Mouse (Mus musculus) Patski (cell line): ENCODE measurements around the gene Macrod2. TPM values are rescaled to one million over a fixed set of nuclear protein-coding genes. Genes with fewer than 3 reads are reported as not detected.

Source experiments
- ATAC-seq: fragments of 100-300 bp; one replicate; pipeline ENCODE4 v1.8.0; 2021
- CTCF ChIA-PET: fragments of 350-600 bp; sonication (Branson Sonifier 250); formaldehyde crosslinking; loops from one replicate; lab custom pipeline; 2022; ENCODE audit warnings: inconsistent platforms; lab: Charles Lee
- POLR2A ChIA-PET: fragments of 350-600 bp; sonication (Branson Sonifier 250); formaldehyde crosslinking; loops from one replicate; lab custom pipeline; 2022; ENCODE audit warnings: antibody characterized with exemption, inconsistent platforms; lab: Charles Lee
- DNase-seq: peaks from one replicate; pipeline ENCODE4 v3.0.0-alpha.2; 2011; ENCODE audit warnings: low read depth, low spot score
- H3K27me3 ChIP-seq: fragments of 371-371 bp; one replicate; pipeline ENCODE4 v1.5.1; 2021
- CTCF ChIP-seq: fragments of 100-300 bp; IDR thresholded peaks from one replicate; pipeline ENCODE4 v1.5.1; 2021
- in situ Hi-C: fragments of 300-500 bp; cut with MboI; formaldehyde crosslinking; loops from 3 replicates; pipeline ENCODE4 v1.11.1; 2018; ENCODE audit warnings: low pct_unique_long_range_greater_than_20kb, mixed read lengths
- polyA plus RNA-seq: library from polyadenylated mRNA; unstranded; gene quantifications from one replicate; pipeline ENCODE4 v1.2.3, GENCODE M21; 2021

Gene Macrod2
- polyA plus RNA-seq, 1 experiment from 2014 or later, result 5.1 TPM

- in situ Hi-C loops, result no loop called here
- no peak for TF ChIP-seq CTCF
- no peak for DNase-seq
- H3K27me3 ChIP-seq, result no peaks in the 10 kb centered on the region
- ChIA-PET CTCF (no interaction called here), POLR2A (no interaction called here)
- no peak for ATAC-seq
These were observed 1468.6 kb downstream of the Macrod2 start for GRCm38 (mm10) chr2:141863628-141864165.

- no peak for TF ChIP-seq CTCF
- no peaks in the 10 kb centered on the region for H3K27me3 ChIP-seq
- ChIA-PET POLR2A (no interaction called here), CTCF (interaction anchor here (1.4 kb wide), 1 partner anchor 24 kb away, joined by 3 read pairs; no protein-coding TSS in a partner anchor)
- no peak for ATAC-seq
- in situ Hi-C loops, result no loop called here
- no peak for DNase-seq
These were observed 1475.8 kb downstream of the Macrod2 start for GRCm38 (mm10) chr2:141870930-141871329.

GRCm38 (mm10) chr2:141876155-141876851 lies 1481.2 kb downstream of the Macrod2 start:
- CTCF ChIA-PET, result no interaction called here
- H3K27me3 ChIP-seq, result no peaks in the 10 kb centered on the region
- in situ Hi-C loops, result no loop called here
- POLR2A ChIA-PET, result interaction anchor here (0.7 kb wide), 1 partner anchor 154 kb away, joined by 3 read pairs; no protein-coding TSS in a partner anchor
- DNase-seq (no peak), ATAC-seq (no peak)
- TF ChIP-seq CTCF, result no peak

- CTCF ChIA-PET, result no interaction called here
- no peak for TF ChIP-seq CTCF
- in situ Hi-C loops, result no loop called here
- ATAC-seq (no peak), DNase-seq (no peak)
- H3K27me3 ChIP-seq, result no peaks in the 10 kb centered on the region
- POLR2A ChIA-PET, result interaction anchor here (0.7 kb wide), 1 partner anchor 153 kb away, joined by 3 read pairs; no protein-coding TSS in a partner anchor
These were observed 1481.8 kb downstream of the Macrod2 start for GRCm38 (mm10) chr2:141876958-141877357.

GRCm38 (mm10) chr2:141878473-141878872 lies 1483.4 kb downstream of the Macrod2 start:
- ChIA-PET POLR2A (no interaction called here), CTCF (no interaction called here)
- ATAC-seq (no peak), DNase-seq (no peak)
- H3K27me3 ChIP-seq, result no peaks in the 10 kb centered on the region
- in situ Hi-C loops, result no loop called here
- TF ChIP-seq CTCF, result no peak

- ATAC-seq (no peak), DNase-seq (no peak)
- in situ Hi-C loops, result no loop called here
- CTCF ChIA-PET, result interaction anchor here (1.3 kb wide), 1 partner anchor 9 kb away, joined by 3 read pairs; no protein-coding TSS in a partner anchor
- POLR2A ChIA-PET, result no interaction called here
- no peak for TF ChIP-seq CTCF
- peaks cover 3% of the 10 kb centered on the region for H3K27me3 ChIP-seq
These were observed 1484.6 kb downstream of the Macrod2 start for GRCm38 (mm10) chr2:141879711-141880110.

- ATAC-seq, result no peak
- CTCF ChIA-PET, result no interaction called here
- H3K27me3 ChIP-seq, result peaks cover 6% of the 10 kb centered on the region
- in situ Hi-C loops, result no loop called here
- POLR2A ChIA-PET, result no interaction called here
- DNase-seq, result no peak
- TF ChIP-seq CTCF, result no peak
These were observed 1491.8 kb downstream of the Macrod2 start for GRCm38 (mm10) chr2:141886694-141887474.

- TF ChIP-seq CTCF, result no peak
- ATAC-seq (no peak), DNase-seq (no peak)
- ChIA-PET POLR2A (interaction anchor here (0.7 kb wide), 1 partner anchor 56 kb away, joined by 3 read pairs; no protein-coding TSS in a partner anchor), CTCF (no interaction called here)
- in situ Hi-C loops, result no loop called here
- peaks cover 3% of the 10 kb centered on the region for H3K27me3 ChIP-seq
These were observed 1494.4 kb downstream of the Macrod2 start for GRCm38 (mm10) chr2:141889497-141889896.

- ATAC-seq (no peak), DNase-seq (no peak)
- in situ Hi-C loops, result no loop called here
- CTCF ChIA-PET, result no interaction called here
- no peaks in the 10 kb centered on the region for H3K27me3 ChIP-seq
- TF ChIP-seq CTCF, result no peak
- POLR2A ChIA-PET, result no interaction called here
These were observed 1502.8 kb downstream of the Macrod2 start for GRCm38 (mm10) chr2:141897951-141898350.

- TF ChIP-seq CTCF, result no peak
These were observed 1516.8 kb downstream of the Macrod2 start for GRCm38 (mm10) chr2:141911831-141912447.

More at GRCm38 (mm10) chr2:141911831-141912447, 1516.8 kb downstream of the Macrod2 start:
- in situ Hi-C loops, result no loop called here
- POLR2A ChIA-PET, result no interaction called here
- CTCF ChIA-PET, result no interaction called here
- no peak for ATAC-seq
- peaks cover 5% of the 10 kb centered on the region for H3K27me3 ChIP-seq
- DNase-seq, result no peak
